Mouse (Mus musculus): Measurements from ENCODE around the gene Aebp2. TPM values are rescaled to one million over a fixed set of nuclear protein-coding genes. Genes with fewer than 3 reads are reported as not detected.

Gene Aebp2
- polyA plus RNA-seq, 1 experiment from 2014 or later, result 7.3 TPM

GRCm38 (mm10) chr6:140674414-140674813 is 52.0 kb downstream of the Aebp2 start:
- no peaks in the 10 kb centered on the region for H3K36me3 ChIP-seq (ENCODE audit: control insufficient read depth, insufficient read depth, low read length)

DNA sequence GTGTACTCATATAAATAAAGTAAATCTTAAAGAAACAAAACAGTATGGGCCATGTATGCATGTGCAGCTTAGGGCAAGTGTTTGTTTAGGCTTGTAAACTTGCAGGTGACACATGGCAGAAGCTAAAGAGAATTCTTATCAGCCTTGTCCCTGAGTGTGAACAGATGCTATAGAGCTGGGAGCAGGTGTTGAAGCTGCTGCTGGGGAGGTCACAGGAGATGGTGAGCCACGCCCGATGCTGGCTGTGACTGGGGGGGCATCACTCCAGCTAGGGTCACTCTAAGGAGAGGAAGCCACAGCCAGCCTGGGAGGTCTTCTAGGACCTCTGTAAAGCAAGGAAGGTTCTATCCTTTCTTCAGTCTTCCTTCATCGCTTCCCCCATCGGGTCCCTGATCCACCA is 53.6 kb downstream of the Aebp2 start:
- no peak for TF ChIP-seq CTCF (IDR thresholded peaks at IDR 0.05; ENCODE audit: low read depth)
- no peak for TF ChIP-seq EP300 (optimal IDR thresholded peaks at IDR 0.05)
- Histone ChIP-seq H3K36me3 (ENCODE audit: control insufficient read depth, insufficient read depth, low read length) (no peaks in the 10 kb centered on the region), H3K9ac (ENCODE audit: low read length) (no peak overlapping the region), H3K27ac (replicated peaks) (no peak overlapping the region), H3K4me3 (ENCODE audit: low read depth, low read length) (no peak overlapping the region), H3K27me3 (ENCODE audit: control insufficient read depth, insufficient read depth, low read length) (no peaks in the 10 kb centered on the region), H3K4me1 (replicated peaks; ENCODE audit: control insufficient read depth, insufficient read depth) (no peaks in the 10 kb centered on the region), H3K4me2 (replicated peaks; ENCODE audit: low read depth) (no peak overlapping the region), H3K9me3 (ENCODE audit: control insufficient read depth, low read length) (no peaks in the 10 kb centered on the region)
- DNase-seq (ENCODE audit: low spot score) (no peak), ATAC-seq (ENCODE audit: low FRiP score, low TSS enrichment) (no peak)
- WGBS, result 92% methylated on average over 4 of the region's 4 CpGs

More at GRCm38 (mm10) chr6:140674414-140674813, 52.0 kb downstream of the Aebp2 start:
- Histone ChIP-seq H3K27ac (replicated peaks) (no peak overlapping the region), H3K4me3 (ENCODE audit: low read depth, low read length) (no peak overlapping the region), H3K4me1 (replicated peaks; ENCODE audit: control insufficient read depth, insufficient read depth) (no peaks in the 10 kb centered on the region), H3K4me2 (replicated peaks; ENCODE audit: low read depth) (no peak overlapping the region), H3K9ac (ENCODE audit: low read length) (no peak overlapping the region), H3K9me3 (ENCODE audit: control insufficient read depth, low read length) (no peaks in the 10 kb centered on the region), H3K27me3 (ENCODE audit: control insufficient read depth, insufficient read depth, low read length) (no peaks in the 10 kb centered on the region)
- ATAC-seq (ENCODE audit: low FRiP score, low TSS enrichment) (no peak), DNase-seq (ENCODE audit: low spot score) (no peak)
- no peak for TF ChIP-seq EP300 (optimal IDR thresholded peaks at IDR 0.05)
- no peak for TF ChIP-seq CTCF (IDR thresholded peaks at IDR 0.05; ENCODE audit: low read depth)
- WGBS, result 59% methylated on average over 3 of the region's 3 CpGs

- Histone ChIP-seq H3K36me3 (ENCODE audit: control insufficient read depth, insufficient read depth, low read length) (no peaks in the 10 kb centered on the region), H3K9ac (ENCODE audit: low read length) (no peak overlapping the region), H3K27ac (replicated peaks) (no peak overlapping the region), H3K9me3 (ENCODE audit: control insufficient read depth, low read length) (no peaks in the 10 kb centered on the region), H3K4me3 (ENCODE audit: low read depth, low read length) (no peak overlapping the region), H3K4me1 (replicated peaks; ENCODE audit: control insufficient read depth, insufficient read depth) (no peaks in the 10 kb centered on the region), H3K27me3 (ENCODE audit: control insufficient read depth, insufficient read depth, low read length) (no peaks in the 10 kb centered on the region), H3K4me2 (replicated peaks; ENCODE audit: low read depth) (no peak overlapping the region)
- WGBS, result 55% methylated on average over 4 of the region's 4 CpGs
- TF ChIP-seq CTCF (IDR thresholded peaks at IDR 0.05; ENCODE audit: low read depth), result no peak
- TF ChIP-seq EP300 (optimal IDR thresholded peaks at IDR 0.05), result no peak
- ATAC-seq (ENCODE audit: low FRiP score, low TSS enrichment) (no peak), DNase-seq (ENCODE audit: low spot score) (no peak)
These were observed 54.6 kb downstream of the Aebp2 start for GRCm38 (mm10) chr6:140677041-140677440.

DNA sequence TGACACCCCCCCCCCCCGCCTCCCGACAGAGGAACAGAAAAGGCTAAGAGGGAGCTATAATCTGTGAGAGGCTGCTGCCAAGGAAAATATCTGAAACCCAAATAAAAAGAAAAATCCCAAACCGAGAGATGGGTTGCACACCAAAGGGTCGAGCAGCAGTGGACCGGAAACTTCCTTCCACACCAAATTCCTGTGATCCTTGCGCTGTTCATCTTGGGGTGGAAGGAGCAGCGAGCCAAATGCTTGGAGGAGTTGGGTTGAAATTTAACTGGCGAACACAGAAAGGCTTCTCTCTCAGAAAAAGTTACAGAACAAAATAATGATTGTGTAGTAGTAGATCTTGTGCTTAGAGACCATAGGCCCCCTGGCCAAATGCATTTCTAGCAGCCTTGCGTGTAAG is 55.5 kb downstream of the Aebp2 start:
- TF ChIP-seq CTCF (IDR thresholded peaks at IDR 0.05; ENCODE audit: low read depth), result no peak
- no peak for TF ChIP-seq EP300 (optimal IDR thresholded peaks at IDR 0.05)
- no peak overlapping the region for H3K27ac ChIP-seq (replicated peaks)

DNA sequence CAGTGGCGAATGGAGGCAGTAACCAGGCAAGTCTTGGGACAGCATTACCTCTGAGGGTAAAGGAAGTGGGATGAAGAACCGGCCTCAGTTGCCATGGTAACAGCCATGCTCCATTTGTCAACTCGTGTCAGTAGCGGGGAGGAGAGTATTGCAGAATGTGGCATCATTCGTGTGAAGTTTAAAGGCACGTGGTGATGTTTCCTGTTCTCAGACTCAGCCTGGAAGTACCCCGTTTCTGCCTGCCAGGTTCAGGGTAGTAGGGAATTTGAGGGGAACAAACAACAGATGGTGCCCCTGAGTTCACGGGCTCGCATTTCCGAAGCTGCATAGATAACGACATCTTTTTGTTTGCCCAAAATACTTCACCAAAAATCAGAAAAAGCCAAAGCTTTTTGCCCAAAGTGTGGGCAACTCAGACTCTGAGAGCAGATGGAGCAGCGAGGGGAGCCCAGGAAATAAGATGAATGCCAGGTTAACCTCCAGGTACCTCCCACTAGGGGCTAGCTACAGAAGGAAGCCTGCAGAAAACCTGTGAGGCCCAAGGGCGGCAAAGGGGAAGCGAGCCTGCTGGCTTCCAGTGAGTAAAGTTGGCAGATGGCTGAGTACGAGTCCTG is 56.3 kb downstream of the Aebp2 start:
- no peak overlapping the region for H3K27ac ChIP-seq (replicated peaks)
- no peak overlapping the region for H3K4me2 ChIP-seq (replicated peaks; ENCODE audit: low read depth)
- 19% methylated on average over 15 of the region's 15 CpGs for WGBS
- ATAC-seq (ENCODE audit: low FRiP score, low TSS enrichment), result no peak
- no peaks in the 10 kb centered on the region; the same call in 1 of the 2 replicates for H3K4me1 ChIP-seq (replicated peaks; ENCODE audit: control insufficient read depth, insufficient read depth)
- TF ChIP-seq EP300 (optimal IDR thresholded peaks at IDR 0.05), result no peak
- no peak for TF ChIP-seq CTCF (IDR thresholded peaks at IDR 0.05; ENCODE audit: low read depth)
- no peaks in the 10 kb centered on the region for H3K9me3 ChIP-seq (ENCODE audit: control insufficient read depth, low read length)
- no peak overlapping the region for H3K9ac ChIP-seq (ENCODE audit: low read length)
- no peaks in the 10 kb centered on the region for H3K36me3 ChIP-seq (ENCODE audit: control insufficient read depth, insufficient read depth, low read length)
- H3K27me3 ChIP-seq (ENCODE audit: control insufficient read depth, insufficient read depth, low read length), result no peaks in the 10 kb centered on the region
- no peak overlapping the region for H3K4me3 ChIP-seq (ENCODE audit: low read depth, low read length)
- no peak for DNase-seq (ENCODE audit: low spot score)

More for the DNA sequence above, 55.5 kb downstream of the Aebp2 start:
- no peak for DNase-seq (ENCODE audit: low spot score)
- H3K9ac ChIP-seq (ENCODE audit: low read length), result no peak overlapping the region
- H3K9me3 ChIP-seq (ENCODE audit: control insufficient read depth, low read length), result no peaks in the 10 kb centered on the region
- ATAC-seq (ENCODE audit: low FRiP score, low TSS enrichment), result no peak
- H3K27me3 ChIP-seq (ENCODE audit: control insufficient read depth, insufficient read depth, low read length), result no peaks in the 10 kb centered on the region
- no peak overlapping the region for H3K4me3 ChIP-seq (ENCODE audit: low read depth, low read length)
- 58% methylated on average over 9 of the region's 9 CpGs for WGBS
- H3K36me3 ChIP-seq (ENCODE audit: control insufficient read depth, insufficient read depth, low read length), result no peaks in the 10 kb centered on the region
- H3K4me2 ChIP-seq (replicated peaks; ENCODE audit: low read depth), result no peak overlapping the region
- H3K4me1 ChIP-seq (replicated peaks; ENCODE audit: control insufficient read depth, insufficient read depth), result no peaks in the 10 kb centered on the region; the same call in 1 of the 2 replicates

GRCm38 (mm10) chr6:140680713-140681112 is 58.2 kb downstream of the Aebp2 start:
- ATAC-seq (ENCODE audit: low FRiP score, low TSS enrichment) (no peak), DNase-seq (ENCODE audit: low spot score) (no peak)
- H3K4me3 ChIP-seq (ENCODE audit: low read depth, low read length), result no peak overlapping the region
- H3K9me3 ChIP-seq (ENCODE audit: control insufficient read depth, low read length), result no peaks in the 10 kb centered on the region
- no peak overlapping the region for H3K9ac ChIP-seq (ENCODE audit: low read length)
- WGBS, result 65% methylated on average over 7 of the region's 7 CpGs
- H3K27ac ChIP-seq (replicated peaks), result no peak overlapping the region
- no peak overlapping the region for H3K4me2 ChIP-seq (replicated peaks; ENCODE audit: low read depth)
- no peaks in the 10 kb centered on the region for H3K36me3 ChIP-seq (ENCODE audit: control insufficient read depth, insufficient read depth, low read length)
- TF ChIP-seq EP300 (optimal IDR thresholded peaks at IDR 0.05) (no peak), CTCF (IDR thresholded peaks at IDR 0.05; ENCODE audit: low read depth) (no peak)
- H3K27me3 ChIP-seq (ENCODE audit: control insufficient read depth, insufficient read depth, low read length), result no peaks in the 10 kb centered on the region
- no peaks in the 10 kb centered on the region; the same call in 1 of the 2 replicates for H3K4me1 ChIP-seq (replicated peaks; ENCODE audit: control insufficient read depth, insufficient read depth)

Measured in stomach, postnatal 0 days (tissue).